Mouse (Mus musculus) ZHBTc4 (cell line): ENCODE data around the gene Znrf2.
A peak's percentile ranks its signal among the peaks of the same experiment; 100 is the strongest.
"Not testable (repeated sequence)": the region's sequence is repeated elsewhere in the genome, so short reads cannot be mapped to it uniquely, and the experiment has no call there.

Source experiments
- DNase-seq: peaks from one replicate; pipeline ENCODE4 v3.0.0-alpha.2; 2011; ENCODE audit warnings: low read depth, low spot score

Gene Znrf2

GRCm38 (mm10) chr6:54809531-54810313 lies 7.0 kb upstream of the Znrf2 start:
- DNase-seq: no peak

GRCm38 (mm10) chr6:54810314-54810646 lies 6.4 kb upstream of the Znrf2 start:
- no peak for DNase-seq

- DNase-seq: no peak
Measured at GRCm38 (mm10) chr6:54811546-54812250, 5.0 kb upstream of the Znrf2 start.

GRCm38 (mm10) chr6:54812276-54812675 lies 4.4 kb upstream of the Znrf2 start:
- DNase-seq: no peak

GRCm38 (mm10) chr6:54815428-54816130 lies 1.1 kb upstream of the Znrf2 start:
- DNase-seq: peak; percentile 20

GRCm38 (mm10) chr6:54817266-54817767 lies 601 bp downstream of the Znrf2 start:
- peak; percentile 77 for DNase-seq

GRCm38 (mm10) chr6:54818389-54818788 lies 1.7 kb downstream of the Znrf2 start:
- no peak for DNase-seq

- DNase-seq: no peak
Measured at GRCm38 (mm10) chr6:54819272-54819671, 2.6 kb downstream of the Znrf2 start.

GRCm38 (mm10) chr6:54819746-54820145 lies 3.0 kb downstream of the Znrf2 start:
- DNase-seq: no peak

- DNase-seq: no peak
Measured at GRCm38 (mm10) chr6:54822348-54822747, 5.6 kb downstream of the Znrf2 start.

GRCm38 (mm10) chr6:54824561-54824960 lies 7.8 kb downstream of the Znrf2 start:
- not testable (repeated sequence) for DNase-seq

GRCm38 (mm10) chr6:54827481-54827880 lies 10.8 kb downstream of the Znrf2 start:
- no peak for DNase-seq

GRCm38 (mm10) chr6:54828274-54828673 lies 11.6 kb downstream of the Znrf2 start:
- no peak for DNase-seq

GRCm38 (mm10) chr6:54830048-54830772 lies 13.5 kb downstream of the Znrf2 start:
- no peak for DNase-seq

- no peak for DNase-seq
Measured at GRCm38 (mm10) chr6:54831069-54831720, 14.5 kb downstream of the Znrf2 start.

- DNase-seq: no peak
Measured at GRCm38 (mm10) chr6:54833427-54833826, 16.7 kb downstream of the Znrf2 start.

- no peak for DNase-seq
Measured at GRCm38 (mm10) chr6:54836666-54837065, 19.9 kb downstream of the Znrf2 start.

GRCm38 (mm10) chr6:54841399-54841798 lies 24.7 kb downstream of the Znrf2 start:
- DNase-seq: no peak

GRCm38 (mm10) chr6:54842041-54842440 lies 25.3 kb downstream of the Znrf2 start:
- DNase-seq: no peak

GRCm38 (mm10) chr6:54848546-54848945 lies 31.8 kb downstream of the Znrf2 start:
- DNase-seq: no peak
